Mouse (Mus musculus): ENCODE results near the gene Arrdc1.
A peak's percentile ranks its signal among the peaks of the same experiment; 100 is the strongest.
"Not testable (repeated sequence)": the region's sequence is repeated elsewhere in the genome, so short reads cannot be mapped to it uniquely, and the experiment has no call there.

Gene Arrdc1

DNA sequence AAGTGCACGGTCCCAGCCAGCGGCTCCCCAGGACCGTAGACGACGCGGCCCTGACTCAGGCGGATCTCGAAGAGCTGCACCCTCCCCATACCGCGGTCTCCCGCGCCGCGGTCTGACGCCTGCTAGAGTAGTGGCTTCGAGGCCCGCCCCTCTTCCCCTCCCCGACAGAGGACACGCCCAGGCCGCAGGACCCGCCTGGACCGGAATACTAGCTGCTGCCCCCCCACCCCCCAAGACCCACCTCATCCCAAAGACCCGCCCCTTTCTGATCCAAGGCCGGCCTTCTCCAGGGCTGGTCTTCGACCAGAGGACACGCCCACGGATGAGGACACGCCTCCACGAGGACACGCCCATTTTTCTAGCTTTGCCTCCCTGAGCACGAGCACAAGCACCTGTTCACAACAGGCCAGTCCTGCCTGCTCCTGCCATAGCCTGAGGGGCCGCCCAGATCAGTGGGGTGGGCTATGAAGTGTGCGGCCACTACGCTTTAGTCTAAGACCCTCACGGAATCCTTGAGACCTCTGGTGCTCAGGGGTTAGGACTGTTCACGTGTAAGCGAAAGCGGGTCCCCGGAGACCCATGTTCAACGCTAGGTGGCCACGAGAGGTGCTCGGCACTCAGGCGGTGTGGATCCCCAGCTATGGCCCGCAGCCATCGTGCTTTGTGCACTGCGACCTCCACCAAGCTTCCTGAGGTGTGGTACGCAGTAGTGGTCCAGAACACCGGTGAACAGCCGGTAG, at the start of gene Arrdc1:
Gene Arrdc1, minus strand, starts transcription at position 196 of the 740 bp plus-strand sequence.
- peak; percentile 99 for DNase-seq (ENCODE audit: low read depth)

DNA sequence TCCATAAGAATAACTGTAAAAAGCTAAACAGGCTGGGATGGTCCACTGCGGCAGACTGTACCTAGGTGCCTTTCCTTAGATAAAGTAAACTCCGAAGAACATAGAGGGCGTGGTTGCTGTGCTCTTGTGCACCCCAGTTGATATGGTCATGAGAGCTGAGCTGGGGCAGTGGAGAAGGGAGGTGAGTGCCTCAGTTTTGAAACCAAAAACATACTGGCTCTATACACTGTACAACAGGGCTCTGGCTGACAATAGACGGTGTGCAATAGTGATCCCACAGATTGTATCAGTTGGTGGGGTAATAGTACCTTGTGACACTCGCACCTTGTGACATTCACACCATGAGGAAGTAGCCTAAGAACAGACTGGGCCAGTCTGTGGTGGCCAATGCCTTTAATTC, 41.9 kb upstream of the Arrdc1 start:
- DNase-seq (ENCODE audit: low read depth), result peak; percentile 21

DNA sequence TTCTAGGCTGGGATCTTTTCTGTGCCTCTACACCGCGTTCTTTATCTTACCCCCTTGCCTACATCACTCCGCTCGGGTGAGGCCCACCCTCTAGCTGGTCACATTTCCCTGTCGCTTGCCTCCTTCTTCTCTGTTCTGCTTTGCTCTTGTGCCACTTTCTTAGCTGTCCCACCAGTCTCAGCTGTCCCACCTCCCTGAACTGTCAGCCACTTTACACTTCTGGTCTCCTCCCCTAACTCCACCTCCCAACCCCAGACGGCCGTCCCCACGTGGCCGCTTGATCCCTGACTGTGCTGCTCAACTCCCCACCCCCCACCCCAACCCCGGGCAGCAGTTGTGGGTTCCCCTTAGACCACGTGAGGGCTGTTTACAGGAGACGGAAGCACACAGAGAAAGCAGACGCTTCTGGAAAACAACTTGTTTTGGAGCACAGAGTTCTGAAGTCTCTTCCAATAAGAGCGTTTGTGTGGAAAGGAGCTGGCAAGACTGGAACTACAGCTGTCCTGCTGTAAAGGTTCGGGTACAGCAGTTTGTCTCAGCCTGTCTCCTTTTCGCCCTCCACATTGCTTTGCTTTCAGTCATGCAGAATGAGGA, 40.7 kb upstream of the Arrdc1 start, which contains the start of gene Pnpla7:
Gene Pnpla7, plus strand, starts transcription at position 330 of the 594 bp plus-strand sequence.
- DNase-seq (ENCODE audit: low read depth), result peak; percentile 90

DNA sequence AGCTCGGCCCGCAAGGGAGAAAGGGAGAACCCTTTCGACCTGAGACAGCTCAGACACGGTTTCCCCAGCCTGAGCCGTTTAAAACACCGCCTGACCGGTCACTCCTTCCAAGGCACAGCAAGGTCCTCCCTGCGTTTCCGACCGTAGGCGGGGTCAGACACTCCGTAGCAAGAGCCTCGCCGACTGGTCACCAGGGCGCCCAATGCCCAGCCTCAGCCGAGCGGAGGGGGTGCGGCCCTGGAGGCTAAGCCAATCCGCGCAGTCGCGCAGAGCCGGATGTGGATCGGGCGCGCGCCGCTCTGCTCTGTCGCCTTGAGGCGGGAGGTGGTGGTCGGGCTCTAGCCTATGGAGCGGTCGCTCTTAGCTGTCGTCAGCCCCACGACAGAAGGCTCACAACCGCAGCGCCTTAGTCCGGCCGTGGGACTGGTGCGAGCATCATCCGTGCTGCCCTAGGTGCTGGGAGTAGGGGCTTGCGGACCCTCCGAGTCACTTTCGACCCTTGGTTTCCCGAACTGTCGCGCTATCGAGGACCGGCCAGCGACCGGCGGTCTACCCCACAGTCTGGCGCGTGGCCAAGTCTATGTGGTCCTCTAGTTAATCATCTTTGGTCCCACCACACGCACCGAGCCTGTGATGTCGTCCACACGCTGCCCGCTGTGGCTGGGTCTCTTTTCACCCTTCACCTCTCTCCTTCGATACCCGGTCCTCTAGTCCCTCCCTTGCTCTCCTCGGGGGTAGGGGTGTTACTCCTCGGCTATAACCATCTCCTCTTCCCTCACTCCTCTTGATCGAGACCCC, 40.1 kb upstream of the Arrdc1 start, which contains the start of gene Mrpl41:
Gene Mrpl41, minus strand, starts transcription at position 193 of the 798 bp plus-strand sequence.
- DNase-seq (ENCODE audit: low read depth), result peak; percentile 95

DNA sequence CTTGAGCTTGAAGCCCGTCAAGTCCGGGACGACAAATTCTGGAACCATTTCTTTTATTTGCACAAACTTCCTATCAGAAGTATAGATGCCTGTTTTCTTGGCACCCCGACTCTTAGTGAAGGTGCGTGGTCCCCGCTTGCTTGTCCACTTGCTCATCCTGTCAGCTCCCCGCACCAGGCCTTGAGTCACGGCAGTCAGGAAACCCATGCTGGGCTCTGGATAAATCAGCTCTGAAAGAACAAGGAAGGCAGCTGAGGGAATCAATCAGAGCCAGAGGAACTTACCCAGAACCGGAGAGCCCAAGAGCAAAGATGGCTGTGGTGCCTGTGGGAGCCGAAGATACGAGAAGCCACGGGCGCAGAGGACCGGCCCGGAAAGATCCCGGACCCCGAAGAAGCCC, 39.4 kb upstream of the Arrdc1 start:
- not testable (repeated sequence) for DNase-seq (ENCODE audit: low read depth)

DNA sequence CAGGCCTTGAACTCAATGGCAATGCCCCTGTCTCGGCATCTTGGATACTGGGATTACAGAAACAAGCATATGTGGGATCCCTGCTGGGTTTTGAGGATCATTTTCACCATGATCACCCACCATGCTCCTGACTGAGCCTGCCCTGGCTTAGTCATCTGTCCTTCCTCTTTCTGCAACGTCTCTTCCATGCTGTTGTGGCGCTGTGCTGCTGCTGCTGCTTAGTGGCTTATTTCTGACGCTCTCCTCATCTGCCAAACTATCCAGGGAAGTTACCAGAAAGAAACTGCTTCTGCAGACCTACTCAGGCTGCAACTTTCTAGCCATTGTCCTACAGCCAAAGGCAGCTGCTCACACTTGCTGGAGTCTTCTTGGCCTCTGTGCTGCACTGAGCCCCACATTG, 35.3 kb upstream of the Arrdc1 start:
- DNase-seq (ENCODE audit: low read depth), result no peak

DNA sequence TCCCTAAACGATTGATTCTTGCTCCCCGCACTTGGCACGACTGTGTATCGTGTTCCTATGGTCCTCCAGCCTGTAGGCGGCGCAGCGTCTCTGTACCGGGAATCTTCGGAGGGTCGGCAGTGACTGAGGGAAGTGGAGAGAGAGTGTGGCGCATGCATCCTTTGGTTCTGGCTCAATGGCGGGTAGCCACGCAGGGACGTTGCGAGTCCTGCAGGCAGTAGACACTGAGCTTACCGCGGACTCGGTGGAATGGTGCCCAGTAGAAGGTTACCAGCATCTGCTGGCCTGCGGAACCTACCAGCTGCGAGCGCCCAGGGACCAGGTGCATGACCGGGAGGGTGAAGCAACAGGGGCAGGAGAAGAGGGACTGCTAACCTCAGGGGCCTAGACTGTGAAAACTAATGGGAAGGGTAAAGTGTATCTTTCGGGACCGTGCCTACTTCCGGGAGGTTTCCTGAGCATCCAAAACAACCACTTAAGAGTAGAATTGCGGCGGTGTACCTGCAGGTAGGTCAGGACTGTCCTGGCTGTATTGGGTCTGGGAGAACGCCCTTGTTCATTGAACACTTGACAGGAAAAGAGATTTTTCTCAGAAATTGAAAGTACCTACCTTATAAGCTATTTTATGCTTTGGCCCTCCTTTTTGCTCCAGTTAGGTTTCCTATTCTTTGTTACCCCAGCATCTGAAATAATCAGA, 27.4 kb upstream of the Arrdc1 start, which contains the start of gene Dph7:
Gene Dph7, plus strand, starts transcription at position 97 of the 697 bp plus-strand sequence.
- peak; percentile 90 for DNase-seq (ENCODE audit: low read depth)

DNA sequence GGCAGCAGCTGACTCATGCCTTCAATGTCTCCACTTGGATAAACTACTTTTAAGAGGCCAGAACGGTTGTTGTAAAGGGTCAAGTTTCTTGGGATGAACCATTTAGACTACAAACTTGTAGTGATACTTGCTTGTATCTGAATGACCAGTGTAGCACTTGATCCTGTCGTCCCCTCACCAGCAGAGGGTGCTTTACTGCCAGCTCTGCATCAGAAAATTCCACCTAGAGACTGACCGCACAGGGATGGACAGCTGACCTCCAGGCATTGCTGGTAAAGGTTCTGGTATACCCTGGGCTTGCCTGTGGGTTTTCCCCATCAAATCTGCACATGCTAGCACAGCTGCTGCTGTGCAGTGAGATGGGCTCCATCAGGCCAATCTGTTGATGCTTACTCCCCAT, 25.9 kb upstream of the Arrdc1 start:
- no peak for DNase-seq (ENCODE audit: low read depth)

DNA sequence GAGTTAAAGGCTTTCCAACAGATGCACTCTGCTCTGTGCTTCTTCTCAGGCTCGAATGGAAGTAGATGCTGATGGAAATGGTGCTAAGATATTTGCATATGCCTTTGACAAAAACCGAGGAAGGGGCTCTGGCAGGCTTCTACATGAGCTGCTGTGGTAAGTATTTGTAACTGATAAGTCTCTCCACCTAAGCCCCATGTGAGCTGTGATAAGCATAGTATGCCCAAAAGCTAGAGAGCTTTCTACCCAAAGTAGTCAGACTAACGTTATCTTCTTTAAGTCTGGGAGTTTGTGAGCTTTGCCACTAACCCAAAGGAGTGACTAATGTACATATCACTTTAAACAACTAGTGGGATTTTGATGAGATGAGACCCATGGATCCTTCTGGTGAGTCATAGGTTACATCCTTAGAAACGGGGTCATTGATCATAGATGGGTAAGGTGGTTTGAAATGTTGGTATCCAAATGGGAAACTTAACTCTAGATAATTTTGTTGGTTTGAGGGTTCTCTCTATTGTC, 17.5 kb upstream of the Arrdc1 start:
- no peak for DNase-seq (ENCODE audit: low read depth)

DNA sequence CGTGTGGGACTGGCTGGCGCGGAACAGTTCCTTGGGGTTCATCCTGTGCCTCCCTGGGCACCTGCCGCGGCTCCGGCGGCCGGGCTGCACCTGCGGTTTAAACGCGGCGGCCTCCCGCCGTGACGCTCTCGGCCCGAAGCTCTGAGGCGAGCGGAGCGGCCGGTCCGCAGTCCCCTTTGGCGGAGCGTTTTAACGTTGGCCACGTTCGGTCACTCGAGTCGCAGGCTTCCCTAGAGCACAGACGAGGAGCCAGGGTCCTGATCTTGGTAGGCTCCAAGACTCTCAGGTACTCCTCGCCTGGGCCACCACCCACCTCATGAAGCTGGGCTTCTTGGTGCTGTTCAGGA, 15.1 kb upstream of the Arrdc1 start:
- peak; percentile 50 for DNase-seq (ENCODE audit: low read depth)

DNA sequence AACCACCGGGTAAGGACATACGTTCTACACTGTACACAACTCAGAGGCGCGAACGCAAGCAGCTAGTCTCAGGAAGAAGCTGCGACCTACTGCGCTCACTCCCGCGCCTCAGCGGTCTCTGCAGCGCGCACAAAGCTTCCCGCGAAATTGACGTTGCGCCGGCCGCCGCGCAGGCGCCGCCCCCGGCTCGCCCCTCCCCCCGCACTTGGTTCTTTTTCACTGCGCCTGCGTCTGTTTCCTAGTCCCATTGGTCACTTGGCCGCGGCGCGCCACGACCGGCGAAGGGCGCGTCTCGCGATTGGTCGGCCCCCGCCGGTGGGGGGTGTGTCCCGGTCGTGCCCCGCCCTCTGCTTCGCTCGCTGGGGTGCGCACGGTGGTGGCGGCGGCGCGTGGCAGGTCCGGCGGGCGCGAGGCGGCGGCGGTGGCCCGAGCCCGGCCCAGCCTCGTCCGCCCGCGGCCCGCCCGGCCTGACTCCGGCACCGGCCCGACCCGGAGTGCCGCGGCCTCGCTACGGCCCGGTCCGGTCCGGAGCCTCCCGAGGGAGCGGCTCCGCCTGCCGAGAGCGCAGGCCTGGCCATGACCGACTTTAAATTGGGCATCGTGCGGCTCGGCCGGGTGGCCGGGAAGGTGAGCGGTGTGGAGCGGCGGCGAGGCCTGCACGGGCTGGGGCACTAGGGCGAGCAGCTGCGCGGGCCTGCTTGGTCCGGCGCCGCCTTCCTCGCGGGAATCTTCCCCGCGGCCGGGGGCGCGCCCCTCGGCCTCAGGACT, 14.6 kb upstream of the Arrdc1 start, which contains the start of gene Zmynd19:
Gene Zmynd19, plus strand, starts transcription at position 372 of the 768 bp plus-strand sequence.
- DNase-seq (ENCODE audit: low read depth), result peak; percentile 98

DNA sequence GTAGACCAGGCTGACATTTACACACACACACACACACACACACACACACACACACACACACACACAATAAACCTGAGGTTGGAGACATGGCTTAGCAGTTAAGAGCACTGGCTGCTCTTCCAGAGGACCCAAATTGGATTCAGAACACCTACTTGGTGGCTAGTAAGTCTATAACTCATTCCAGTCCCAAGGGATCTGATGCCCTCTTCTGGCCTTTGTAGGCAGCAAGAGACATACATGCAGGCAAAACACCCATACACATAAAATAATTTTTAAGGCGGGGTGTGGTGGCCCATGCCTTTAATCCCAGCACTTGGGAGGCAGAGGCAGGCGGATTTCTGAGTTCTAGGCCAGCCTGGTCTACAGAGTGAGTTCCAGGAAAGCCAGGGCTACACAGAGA, 9.3 kb upstream of the Arrdc1 start:
- DNase-seq (ENCODE audit: low read depth), result peak; percentile 69

DNA sequence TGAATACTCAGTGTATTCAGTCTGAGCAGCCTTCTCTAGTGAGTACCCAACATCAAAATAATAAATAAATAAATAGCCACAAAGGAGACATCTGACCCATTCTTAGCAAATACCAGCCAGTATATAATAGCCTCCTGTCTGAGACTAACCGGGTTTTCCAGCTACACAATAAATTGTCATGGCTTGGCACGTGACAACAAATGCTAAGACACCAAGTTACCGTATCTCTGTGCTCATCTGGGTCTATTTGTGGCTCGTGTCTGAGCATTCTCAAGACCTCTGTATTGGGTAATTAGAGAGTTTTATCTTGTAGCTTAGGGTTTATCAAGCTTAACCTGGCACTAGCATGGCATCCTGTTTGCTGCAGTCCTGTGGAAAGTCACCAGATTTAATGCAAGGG, 7.0 kb upstream of the Arrdc1 start:
- no peak for DNase-seq (ENCODE audit: low read depth)

DNA sequence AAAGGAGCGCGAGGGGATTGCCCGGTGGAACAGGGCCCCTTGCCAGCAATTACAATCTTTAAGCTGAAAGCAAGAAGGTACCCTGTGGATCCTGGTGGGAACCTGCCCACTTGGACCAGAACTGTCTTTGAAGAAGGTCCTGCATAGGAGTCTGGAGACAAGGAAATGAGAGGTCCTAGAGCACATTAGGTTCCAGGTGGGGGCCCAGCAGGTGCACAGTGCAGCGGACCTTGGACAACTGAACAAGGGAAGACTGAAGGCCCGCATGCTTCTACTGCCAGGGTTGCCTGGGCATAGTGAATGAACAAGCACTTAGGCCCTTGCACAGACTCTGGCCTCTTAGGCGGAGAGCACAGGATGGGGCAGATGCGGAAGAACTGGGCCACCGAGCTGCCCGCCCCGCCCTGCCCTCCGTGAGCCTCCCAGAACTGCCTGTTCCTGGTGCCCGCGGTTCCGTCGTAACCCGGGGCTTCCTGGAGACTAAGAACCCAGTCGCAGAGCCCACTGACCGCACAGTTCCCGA, 550 bp downstream of the Arrdc1 start:
- no peak for DNase-seq (ENCODE audit: low read depth)

DNA sequence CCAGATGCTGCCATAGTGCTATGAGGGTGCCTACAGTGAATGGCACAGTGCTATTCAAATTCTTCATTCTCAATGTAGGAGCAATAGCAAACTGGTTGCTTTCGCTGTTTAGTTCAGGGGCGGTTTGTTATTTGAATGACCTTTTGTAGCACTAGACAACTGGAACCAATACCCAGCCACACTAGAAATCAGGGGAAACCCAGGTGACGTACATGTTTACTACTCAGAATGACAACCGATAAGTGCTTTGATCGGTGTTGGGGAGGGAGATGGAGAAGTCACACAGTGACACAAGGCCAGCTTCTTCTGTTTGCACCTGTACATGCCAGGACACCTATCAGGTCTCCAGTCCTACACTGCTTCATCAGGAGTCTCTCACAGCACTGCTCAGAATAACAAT, 5.5 kb downstream of the Arrdc1 start:
- no peak for DNase-seq (ENCODE audit: low read depth)

DNA sequence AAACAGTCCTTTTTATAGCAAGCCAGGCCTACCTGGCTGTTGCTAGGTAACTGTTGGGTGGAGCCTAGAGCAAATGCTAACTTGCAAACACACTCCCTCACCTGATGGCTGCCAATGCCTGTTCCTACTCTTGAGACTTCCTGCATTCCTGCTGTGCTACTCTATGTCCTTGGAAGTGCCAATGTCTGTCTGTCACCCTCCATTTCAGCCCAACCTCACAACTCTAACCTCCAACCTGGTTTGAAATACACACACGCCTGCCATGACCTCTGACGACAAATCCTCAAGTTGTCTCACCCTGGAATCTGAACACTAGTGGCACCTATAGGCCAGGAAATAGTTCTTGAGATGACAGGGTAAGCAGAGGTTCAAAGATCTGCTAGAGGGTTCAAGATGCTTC, 5.9 kb downstream of the Arrdc1 start:
- DNase-seq (ENCODE audit: low read depth), result no peak

DNA sequence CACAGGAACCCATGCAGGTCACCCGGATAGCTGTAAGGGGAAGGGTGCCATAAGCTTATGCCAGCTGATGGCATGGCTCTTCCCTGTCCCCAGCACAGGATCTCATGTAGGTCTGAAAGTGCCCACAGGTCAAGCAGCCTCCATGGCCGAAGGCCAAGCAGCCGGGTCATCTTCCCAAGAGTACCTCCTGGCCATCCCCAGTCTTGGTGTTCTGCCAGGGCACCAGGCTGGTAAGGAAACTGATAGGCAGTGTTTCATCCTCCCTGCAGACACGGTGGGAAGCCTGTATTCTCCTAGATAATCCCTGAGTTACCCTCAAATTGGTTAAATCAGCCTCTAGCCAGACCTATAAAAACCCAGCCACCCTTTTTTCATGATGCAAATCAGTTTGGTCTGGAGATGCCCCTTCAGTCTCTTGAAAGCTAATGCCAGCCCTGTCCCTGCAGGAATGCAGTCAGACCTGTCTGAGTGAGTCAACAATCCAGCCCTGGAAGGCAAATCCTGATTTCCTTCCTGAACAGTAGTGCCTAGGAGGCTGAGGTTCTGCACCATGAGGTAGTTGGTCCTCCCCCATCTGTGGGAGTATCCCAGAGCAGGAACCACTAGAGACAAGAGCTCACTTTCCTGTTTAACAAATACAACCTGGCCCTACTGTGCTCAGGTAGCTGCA, 7.1 kb downstream of the Arrdc1 start:
- no peak for DNase-seq (ENCODE audit: low read depth)

DNA sequence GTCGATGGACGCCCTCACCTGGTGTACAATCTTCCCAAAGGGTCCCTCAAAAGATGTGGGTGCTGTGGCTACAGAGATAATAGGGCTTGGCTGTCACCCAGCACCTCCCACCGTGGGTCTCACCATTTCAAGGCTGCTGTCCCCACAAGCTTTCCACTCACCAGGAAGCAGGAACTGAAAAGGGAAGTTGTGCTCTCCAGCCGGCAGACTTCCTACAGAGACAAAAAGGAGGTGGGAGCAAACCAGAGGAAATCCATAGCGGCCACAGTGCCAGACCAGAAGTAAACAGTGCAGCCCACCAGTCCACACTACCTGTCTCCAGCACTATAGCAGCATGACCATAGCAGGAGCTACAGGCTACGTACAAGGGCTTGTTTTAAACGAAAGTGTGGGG, 8.1 kb downstream of the Arrdc1 start:
- DNase-seq (ENCODE audit: low read depth), result no peak

DNA sequence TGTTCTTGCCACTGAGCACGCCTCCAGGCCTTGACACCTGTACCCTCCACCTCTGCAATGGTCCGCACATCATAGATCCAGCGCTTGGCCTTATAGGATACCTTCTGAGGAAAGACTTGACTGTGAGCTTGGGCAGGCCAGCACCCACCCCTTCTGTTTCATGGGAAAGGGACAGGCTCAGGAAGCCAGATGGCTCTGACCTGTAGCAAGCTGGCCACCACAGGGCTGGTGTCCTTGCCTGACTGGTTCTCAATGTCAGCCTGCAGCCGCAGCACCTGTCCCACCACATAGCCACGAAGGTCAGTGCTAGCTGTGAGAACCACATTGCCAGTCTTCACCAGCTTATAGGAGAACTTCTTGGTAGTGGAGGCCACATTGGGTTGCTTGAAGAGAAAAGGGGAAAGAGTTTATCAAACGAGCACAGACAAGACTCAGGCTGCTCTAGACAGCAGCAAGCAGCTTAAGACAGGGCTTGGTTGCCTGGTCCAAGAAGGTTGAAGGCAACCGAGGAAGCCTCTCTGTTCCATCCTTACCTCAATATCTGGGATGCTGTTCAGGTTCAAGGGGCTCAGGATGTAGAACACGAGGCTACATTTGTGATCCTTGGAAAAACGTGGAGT, 8.6 kb downstream of the Arrdc1 start:
- no peak for DNase-seq (ENCODE audit: low read depth)

DNA sequence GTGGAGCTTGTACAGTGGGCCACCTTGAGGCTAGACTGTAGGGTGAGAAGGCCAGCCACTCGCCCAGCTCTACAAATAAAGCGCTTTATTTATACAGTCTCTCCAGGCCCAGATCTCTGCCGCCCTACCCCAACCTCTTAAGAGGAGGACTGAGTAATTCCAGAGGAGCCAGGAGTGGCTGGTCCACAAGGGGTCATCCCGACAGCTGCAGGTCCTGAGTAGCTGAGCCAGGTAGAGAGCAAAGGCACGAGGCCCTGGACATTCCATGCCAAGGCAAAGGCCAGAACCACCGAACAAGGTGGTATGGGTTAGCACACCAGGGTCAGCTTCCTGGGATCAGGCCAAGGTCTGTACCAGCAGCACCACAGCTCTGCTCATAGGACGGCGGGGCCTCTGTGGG, 9.8 kb downstream of the Arrdc1 start:
- no peak for DNase-seq (ENCODE audit: low read depth)

Measured in naive thymus-derived CD4-positive, alpha-beta T cell, adult 2 months (primary cell).